Mouse (Mus musculus): ENCODE measurements around the gene Trabd2b.

Trabd2b gene

DNA sequence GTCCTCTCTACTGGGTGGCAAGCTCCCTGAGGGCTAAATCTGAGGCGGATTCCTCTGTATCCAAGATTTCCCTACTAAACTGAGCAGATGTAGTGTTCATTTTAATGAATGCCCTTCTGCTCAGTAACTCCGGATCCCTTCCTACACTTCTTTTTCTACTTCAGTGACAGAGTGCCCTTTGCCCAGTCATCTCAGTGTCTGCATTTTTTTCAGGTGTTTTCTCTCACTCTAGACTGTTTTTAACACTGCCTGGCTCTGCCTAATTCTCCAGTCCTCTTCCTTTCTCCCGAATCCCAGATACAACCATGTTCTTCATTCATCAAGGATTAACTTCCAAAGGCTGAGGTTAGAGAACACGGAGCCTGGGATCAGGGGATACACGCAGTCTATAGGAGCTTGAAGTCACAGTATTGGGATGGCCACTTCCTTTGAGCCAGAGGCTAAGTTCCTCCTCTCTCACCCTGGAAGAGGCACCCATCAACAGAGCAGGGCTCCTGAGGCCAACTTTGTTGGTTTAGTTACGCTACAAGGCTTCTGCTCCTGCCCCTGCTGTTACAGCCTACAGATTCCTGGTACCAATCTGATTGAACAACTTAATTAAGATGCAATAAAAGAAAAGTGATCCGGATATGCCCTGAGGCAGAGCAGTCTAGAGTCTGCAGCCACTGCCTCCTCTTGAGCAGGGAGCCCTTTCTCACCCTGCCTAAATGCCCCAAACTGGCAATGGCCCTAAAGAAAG lies 4.4 kb upstream of the Trabd2b start:
- no peak for DNase-seq

DNA sequence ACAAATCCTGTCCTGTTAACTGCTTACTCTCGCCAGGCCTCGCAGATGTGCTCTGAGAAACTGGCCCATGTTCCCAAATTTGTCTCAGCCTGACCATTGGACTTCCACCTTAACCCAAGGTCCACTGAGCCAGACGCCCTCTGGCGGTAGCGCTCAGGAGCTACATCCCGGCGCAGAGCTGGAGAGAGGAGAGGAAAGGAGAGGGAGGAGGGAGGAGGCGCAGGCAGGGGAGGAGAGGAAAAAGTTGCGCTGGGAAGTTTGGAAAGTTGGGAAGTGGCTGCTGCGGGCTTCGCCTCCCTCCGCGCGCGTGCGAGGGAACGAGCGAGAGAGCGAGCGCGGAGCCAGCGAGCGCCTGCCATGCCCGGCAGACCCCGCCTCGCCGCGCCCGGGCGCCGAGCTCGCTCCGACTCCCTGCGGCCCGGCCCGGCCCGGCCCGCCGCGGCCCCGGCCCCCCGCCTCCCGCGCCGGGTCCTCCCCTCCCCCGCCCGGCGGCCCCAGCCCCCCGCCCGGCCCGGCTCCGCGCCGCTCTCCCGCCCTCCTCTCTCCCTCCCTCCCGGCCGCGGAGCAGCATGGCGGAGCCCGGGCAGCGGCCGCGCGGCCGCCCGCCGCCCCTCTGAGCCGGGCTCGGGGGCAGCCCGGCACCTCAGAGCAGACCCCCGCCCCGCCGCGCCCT lies 706 bp upstream of the Trabd2b start:
- DNase-seq = peak; percentile 84 to 89

DNA sequence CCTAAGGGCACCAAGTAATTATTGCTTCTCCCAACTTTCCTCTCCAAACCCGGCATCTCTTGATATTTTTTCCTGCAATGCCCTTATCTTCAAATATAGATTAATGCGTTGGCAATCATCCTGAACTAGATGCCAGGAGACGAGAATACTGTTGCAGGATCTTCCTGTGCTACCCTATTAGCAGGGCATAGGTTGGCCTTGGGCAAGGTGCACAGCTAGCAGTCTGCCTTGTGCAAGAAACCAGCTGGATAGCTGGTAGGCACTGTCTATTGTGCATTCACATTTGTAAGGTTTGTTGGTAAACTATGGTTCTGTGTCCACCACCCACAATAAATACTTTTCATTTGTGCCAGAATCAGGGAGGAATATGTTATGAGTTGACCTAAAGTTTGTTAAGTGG lies 992 bp downstream of the Trabd2b start:
- DNase-seq = no peak

DNA sequence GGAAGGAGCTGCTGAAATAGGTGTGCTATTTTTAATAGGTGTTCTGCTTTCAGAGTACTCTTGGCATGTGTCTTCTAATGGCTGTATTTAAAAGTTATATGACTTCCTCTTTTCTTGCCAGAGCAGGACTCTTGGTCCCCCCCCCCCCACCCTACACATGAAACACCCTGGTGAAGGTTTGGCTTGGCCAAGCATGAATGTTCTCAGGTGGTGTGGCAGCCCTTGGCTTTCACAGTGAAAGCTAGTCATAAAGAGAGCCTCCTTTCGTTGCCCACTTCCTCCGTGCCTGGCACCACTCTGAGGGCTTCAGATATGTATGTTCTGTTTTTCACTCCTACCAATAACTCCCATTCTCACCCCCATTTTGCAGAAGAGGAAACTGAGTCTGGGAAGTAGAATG lies 1.8 kb downstream of the Trabd2b start:
- no peak for DNase-seq

DNA sequence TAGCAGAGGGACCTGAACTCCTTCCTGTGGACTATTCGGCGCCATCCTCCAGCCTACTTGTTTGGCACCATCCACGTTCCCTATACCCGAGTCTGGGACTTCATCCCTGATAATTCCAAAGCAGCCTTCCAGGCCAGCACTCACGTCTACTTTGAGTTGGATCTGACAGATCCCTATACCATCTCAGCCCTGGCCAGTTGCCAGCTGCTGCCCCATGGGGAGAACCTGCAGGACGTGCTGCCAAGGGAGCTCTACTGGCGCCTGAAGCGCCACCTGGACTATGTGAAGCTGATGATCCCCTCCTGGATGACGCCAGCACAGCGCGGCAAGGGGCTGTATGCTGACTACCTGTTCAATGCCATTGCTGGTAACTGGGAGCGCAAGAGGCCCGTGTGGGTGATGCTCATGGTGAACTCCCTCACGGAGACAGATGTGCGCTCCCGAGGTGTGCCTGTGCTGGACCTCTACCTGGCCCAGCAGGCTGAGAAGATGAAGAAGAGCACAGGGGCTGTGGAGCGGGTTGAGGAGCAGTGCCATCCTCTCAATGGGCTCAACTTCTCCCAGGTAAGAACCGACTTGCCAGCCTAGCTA lies 2.5 kb downstream of the Trabd2b start:
- DNase-seq = no peak

DNA sequence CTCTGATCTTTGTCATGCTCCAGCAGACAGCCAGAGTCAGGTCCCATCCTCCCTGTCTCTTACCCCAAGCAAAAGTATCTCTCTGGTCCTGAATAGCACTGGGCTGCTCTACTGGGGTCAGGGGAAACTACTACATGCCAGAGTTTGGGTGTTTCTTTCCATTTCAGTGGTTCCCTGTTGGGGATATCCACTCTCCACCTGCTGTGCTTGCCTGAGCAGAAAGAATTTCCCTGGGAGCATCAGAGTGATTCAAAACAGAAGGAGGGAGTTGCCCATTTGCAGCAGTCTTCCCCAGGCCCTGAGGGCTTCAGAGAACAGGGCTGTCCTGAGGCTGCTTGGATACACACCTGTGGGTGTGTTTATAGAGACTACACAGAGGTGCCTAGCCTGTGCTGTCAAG lies 3.0 kb downstream of the Trabd2b start:
- DNase-seq = no peak

DNA sequence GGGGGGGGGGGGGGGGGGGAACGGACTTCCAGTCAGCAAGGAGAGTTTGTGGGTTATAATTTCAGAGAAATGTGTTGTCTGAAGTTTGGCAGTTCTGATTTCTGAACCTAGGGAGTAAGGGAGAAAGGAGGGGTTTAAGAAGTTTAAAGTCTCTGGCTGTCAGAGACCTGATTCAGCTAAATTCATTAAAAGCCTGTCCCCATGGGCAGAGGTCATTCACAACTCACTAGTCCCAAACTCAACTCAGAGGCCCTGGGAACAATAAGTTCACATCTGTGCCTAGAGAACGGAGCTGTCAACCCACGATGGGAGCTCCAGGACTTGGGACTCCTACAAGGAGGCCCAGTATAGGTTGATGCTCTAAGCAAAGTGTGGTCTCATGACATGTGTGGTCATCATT lies 3.5 kb downstream of the Trabd2b start:
- no peak for DNase-seq

DNA sequence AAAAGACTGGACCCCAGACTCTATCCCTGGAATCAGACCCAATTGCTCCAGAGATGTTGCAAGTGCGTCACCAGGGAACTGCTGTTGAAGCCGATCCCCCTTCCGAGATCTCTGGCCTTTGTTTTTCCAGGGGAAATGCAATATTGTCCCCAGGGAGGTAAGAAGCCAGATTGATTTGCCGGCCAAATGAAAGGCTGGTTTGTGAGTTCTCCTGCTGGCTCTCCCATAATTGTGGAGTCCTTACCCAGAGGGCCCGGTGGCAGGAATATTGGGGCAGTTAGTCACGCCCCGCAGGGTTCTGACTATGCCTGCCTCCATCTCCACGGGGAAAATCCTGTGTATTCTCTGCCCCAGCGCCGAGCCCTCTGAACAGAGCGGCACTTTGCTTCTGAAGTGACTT lies 3.9 kb downstream of the Trabd2b start:
- DNase-seq = no peak

DNA sequence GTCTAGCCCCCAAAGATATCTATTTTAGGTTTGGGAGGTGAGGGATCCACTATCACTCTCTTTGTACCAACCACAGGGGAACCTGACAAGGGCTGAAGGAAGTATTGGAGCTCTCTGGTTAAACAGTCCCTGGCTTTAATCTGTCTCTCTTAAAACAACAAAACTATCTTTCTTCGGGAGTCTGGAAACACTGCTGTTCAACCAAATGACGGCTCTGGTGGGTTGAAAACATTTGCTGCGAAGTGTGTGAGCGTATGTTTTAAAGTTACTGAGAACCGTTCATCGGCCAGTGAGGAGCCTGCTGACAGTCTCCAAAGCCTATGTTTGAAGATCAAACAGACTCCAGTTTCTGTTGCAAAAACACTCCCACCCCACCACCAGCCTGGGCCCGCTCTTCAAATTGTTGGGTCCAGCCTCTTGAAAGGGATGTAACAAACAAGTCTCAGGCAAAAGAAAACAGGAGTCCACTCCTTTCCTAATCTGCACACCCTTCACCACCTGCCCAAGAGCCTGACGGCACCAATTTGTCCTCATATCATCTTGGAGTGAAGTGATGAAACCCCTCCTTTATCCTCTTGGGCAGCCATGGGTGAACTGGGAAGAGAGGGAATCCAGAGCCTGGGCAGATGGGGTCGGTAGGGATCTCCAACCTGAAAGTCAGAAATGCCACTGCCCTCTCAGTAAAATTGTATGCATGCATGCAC lies 4.6 kb downstream of the Trabd2b start:
- no peak for DNase-seq

DNA sequence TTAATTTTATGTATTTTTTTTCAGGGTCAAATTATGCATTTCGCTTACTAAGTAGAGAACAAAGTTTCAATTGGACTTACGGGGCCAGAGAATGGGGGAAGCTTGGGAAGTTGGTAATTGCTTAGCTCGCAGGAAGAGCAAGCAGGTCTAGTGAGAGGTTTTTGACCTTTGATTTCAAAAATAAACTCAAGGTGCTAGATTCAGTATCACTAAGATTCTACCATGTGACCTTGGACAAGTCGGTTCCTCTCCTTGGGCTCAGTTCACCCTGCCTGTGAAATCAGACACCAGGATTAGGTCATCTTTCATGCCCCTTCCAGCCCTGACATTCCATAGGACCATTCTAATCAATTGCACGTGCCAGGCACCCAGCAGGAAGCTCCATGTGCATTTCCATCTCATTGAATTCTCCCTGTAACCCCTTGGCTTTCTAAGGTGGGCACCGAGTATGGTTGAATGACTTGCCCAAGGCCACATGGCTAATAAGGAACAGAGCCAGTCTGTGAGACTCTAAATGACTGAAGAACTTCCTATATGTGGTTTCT lies 5.4 kb downstream of the Trabd2b start:
- no peak for DNase-seq

DNA sequence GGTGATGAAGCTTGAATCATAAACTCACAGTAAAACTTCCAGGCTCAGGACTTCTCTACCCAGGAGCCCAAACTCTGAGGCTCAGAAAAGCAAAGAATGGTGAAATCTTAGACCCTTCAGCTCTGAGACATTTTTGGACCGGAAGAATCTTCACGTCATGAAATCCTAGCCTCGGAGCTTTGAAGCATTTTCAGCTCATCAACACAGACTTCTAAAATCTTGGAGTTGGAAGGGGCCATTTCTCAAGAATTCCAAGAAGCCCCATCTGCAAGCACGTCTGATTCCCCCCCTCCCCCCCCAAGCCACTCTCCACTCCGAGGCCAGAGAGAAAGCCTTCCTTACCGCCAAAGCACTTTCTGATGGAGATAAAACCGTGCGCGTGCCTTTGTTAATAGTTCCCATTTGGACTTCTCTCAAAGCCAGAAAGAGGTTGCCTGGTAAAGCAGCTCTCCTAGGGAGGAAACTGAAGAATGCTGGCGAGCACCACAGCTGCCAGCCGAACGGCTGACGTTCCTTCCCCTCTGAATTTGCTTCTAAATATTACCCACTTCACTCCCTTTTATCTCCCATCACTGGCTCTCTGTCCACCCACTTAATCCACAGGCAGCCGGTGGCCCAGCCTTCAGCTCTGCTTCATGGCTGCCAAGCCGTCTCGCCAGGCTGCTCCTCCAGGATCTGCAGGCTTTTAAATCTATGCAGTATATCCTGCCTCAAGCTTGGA lies 9.6 kb downstream of the Trabd2b start:
- no peak for DNase-seq

DNA sequence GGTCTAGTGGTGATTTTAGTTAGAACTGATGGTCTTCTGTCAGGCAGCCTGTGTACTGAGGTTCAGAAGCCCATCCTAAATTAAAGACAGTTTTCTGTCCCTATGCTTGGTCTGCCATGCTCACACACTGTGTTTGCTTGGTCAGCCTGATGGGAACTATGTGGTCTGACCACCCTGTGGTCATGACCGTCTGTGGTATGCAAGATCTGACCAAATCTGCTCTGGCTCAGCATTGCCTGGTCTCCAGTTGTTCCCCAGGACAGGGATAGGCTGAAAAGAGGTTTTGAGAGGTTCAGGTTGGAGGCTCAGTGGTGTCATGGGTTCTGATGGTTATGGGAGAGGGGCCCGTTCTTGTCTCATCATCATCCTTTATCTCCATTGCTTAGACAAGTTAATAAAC lies 13.6 kb downstream of the Trabd2b start:
- no peak for DNase-seq

DNA sequence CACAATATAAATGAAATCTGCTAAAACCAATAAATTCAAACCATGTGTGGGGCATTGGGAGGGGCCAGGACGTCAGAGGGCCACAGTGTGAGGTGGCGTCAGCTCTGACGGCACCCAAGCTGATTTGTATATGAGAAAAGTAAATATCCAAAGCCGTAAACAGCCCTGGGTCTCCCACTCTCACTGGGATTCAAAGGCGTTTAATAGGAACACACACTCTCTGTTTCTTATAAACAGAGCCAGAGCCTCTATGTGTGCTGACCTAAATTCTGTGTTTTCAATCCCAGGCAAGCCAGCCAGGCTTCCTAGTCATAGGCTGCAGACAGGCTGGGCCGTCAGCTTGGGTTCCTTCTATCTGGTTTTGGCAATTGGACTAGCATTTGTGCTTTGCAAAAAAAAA lies 16.6 kb downstream of the Trabd2b start:
- DNase-seq = no peak

DNA sequence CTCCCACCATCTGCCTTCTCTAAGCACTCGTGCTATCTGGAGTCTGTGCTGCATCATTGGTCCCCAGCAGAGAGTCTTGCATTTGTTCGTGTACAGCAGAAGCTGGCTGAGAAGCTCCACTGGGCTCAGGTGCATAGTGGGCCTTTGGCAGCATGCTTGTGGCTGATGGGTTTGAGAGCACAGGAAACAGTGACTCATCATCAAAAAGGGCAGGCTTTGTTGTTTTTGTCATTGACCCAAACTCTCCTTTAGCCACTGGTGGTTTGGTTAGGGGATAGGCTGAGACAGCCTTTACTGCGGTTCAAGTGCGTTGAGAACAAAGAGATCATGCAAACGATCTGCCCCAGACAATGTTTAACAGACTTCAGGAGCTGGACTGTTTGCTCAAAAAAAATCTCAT lies 19.3 kb downstream of the Trabd2b start:
- DNase-seq = no peak

DNA sequence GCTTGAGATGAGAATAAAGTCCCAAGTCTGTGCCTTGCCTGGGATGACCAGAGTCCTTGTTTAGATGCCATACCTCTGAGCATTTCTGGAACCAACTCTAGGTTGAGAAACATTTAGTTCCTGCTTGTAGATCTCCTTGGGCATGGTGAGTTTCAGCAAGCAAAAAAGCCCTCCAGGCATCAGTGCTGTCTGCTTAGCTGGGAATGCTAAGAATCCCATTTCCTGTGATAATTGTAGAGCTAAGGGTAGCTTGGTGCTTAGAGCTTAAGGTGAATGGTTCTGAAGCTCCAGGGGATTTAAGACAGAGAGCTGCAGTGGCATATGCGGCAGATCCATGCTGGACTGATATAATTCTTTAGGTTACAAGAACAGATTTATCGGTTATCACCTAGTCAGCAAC lies 26.2 kb downstream of the Trabd2b start:
- DNase-seq = no peak

DNA sequence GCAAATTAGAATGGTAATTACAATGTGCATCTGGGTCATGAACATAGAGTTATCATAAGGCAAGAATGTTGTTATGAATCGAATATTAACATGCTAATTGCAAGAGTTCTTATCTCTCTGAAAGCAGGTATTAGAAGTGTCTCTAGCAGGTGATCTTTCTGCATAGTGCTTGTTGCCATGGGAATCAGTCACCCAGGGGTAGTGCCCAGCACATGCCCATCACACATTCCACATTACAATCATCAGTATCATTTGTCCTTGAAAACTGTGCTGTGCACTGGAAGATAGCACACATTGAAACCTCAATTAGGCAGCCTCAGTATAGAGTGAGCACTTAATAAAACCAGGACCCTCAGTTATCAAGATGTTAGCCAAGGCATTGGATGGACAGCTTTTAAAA lies 26.9 kb downstream of the Trabd2b start:
- no peak for DNase-seq

DNA sequence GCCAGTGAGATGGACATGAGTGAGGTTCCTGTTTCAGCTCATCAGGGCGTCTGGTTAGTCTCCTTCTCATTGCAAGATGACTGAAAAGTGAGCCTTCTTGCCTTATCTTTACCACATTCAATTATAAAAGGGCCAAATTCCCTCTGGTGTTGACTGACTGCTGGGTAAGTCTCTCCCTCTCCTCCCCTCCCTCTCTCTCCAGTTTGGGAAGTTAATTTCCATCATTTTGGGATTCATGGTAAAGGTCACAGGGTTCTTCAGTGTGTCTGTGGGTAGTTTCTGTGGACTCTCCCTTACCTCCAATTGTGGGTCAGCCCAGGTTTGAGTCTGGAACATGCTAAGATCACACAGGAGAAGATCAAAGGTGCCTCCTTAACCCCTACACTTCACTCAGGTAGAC lies 28.2 kb downstream of the Trabd2b start:
- DNase-seq = no peak

DNA sequence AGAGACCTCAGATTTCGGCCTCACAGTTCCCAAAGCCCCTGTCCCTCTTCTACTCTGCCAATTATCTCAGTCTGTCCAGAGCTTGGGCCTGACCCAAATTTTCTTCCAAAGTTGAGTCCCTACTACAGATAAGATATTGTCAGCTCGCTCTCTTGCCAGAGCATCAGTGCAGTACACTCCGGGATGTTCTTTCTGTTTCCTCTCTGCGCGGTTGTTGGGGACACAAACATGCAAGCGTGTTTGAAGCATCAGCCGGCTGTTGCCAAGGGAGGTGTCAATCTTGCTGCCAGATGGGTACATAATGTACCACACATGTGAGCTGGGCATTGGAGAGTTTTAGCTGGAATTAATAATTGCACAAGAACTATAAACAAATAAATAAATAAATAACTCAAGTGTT lies 28.9 kb downstream of the Trabd2b start:
- no peak for DNase-seq

DNA sequence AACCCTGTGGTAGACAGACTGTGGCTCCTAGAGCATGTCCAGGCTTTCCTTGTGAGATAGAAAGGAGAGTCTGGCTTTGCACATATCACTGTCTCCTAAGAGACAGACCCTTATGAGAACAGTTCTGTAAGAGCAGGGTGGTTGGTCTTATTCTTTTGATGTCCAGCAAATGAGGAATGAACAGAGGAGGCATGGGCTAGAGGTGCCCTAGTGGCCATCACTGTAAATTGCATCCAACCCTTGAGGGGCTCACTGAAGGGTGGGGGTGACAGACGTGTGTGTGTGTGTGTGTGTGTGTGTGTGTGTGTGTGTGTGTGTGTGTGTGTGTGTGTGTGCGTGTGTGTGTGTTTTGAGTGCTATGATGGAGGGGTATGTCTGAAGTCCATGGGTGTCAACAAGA lies 32.2 kb downstream of the Trabd2b start:
- DNase-seq = no peak

DNA sequence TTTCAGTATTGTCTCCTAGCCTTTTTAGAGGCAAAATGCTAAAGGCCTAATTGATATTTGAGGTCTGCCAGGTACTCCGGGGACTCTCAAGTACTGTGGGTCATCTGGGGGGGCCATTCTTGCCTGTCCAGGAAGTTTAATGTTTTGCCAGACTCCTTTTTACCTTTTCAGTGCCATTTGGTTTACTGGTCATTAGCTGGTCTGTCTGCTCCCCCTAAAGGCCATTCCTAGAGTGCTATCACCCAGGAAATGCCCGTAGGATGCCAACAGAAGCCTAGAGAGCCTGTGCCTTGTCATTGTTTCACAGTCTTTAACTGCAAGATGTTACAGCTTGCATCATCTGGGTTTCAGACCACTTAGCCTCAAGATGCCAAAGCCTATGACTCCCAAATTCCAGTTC lies 35.7 kb downstream of the Trabd2b start:
- no peak for DNase-seq

DNA sequence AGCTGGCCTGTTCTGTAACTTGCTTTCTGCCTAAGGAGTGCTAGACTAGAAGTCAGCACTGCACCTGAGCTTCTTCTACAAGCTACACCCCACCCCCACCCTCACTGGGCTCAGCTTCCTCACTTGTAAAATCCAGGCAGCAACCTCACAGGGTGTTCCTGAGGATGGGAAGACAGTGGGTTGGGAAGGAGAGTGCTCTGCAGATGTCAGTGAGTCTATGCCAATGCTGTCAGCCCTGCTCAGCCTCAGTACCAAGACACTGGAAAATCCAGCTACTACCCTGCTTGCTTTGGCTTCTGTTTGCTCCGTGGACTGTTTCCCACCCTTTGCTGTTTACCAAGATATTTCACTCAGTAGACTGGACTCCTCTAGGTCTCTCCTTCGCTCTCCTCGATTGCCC lies 36.1 kb downstream of the Trabd2b start:
- no peak for DNase-seq

DNA sequence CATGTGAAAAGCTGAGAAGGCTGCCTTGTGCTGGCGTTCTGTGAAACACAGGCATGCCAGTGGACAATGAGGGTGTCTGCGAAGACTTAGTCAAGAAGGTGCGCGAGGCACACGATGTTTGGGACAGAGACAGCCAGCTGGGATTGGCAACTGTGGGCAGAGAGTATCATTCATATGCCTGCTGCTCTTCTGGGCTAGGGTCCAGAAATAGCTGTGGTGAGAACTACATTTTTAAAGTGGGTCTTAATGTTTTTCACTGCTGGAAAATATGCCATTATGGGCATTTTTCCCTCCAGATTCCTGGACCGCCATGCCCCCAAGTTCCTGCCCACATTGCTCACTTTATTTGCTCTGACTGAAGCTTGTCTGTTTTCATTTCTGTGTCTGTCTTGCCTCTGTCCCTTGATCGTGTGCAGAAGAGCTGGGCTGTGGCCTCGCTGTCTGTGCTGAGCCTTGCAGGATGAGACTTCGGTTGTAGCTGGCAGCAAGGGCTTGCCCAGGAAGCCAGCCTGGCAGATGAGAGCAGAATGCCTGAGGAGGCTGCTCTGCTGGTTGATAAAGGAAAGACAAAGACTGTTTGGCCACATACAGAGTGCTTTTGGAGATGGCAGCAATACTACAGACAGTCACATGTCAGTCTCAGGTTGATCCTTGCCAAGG lies 42.0 kb downstream of the Trabd2b start:
- DNase-seq = no peak

Data from cerebellum, postnatal 25 days (tissue).